Mouse (Mus musculus) gastrocnemius, adult 2 months (tissue): ENCODE measurements at regions not wholly inside any gene's neighbourhood (a gene's known extent, or its start where the extent isn't known, plus 50 kb on each side); places are given as distances from the start of the nearest gene placed in this dataset.

Experiments used
- DNase-seq: peaks from one replicate; pipeline ENCODE4 v3.0.0; 2022
- H3K27ac ChIP-seq: fragments of 200-600 bp; 2 replicates; pipeline ENCODE4 v1.8.1; 2022; ENCODE audit warnings: mild to moderate bottlenecking
- H3K4me3 ChIP-seq: fragments of 200-600 bp; 2 replicates; pipeline ENCODE4 v1.8.1; 2022; ENCODE audit warnings: mild to moderate bottlenecking, moderate library complexity
- CTCF ChIP-seq: fragments of 200-600 bp; IDR thresholded peaks from 2 replicates; pipeline ENCODE4 v1.8.1; 2022; ENCODE audit warnings: antibody characterized with exemption, mild to moderate bottlenecking, moderate library complexity
- intact Hi-C: fragments of 180-260 bp; cut with DNase I; formaldehyde crosslinking; loops from one replicate; pipeline ENCODE4 v1.15.1; 2025

DNA sequence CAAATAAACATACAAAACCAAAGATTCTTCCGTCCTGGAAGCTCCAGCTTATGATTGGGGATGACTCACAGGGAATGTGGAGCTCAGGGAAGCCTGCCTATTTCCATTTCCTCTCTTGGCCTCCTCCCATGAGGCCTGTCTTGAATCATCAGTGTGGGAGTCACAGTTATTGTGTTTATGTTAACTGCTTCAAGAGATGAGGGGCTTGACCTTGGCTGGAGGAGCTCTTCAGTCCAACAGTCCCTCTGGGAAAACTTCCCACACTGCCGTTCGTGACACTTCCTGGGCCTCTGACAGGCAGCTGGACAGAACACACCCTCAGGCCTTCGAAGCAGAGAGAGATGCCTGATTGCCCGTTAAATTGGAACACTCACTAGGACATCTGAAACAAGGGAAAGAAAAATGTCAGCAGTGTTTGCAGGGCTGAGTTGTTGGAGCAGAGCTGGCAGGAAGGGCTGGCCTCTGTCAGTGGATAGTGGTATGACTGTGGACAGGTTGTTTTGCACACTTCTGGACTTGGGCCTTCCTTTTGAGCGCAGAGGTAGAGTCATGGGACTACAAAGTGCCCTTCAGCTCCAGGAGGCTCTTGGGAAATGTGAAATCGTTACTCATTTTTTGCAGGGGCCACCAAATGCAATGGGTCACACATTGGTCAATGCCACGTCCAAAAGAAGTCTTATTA is 2105.5 kb upstream of the Lrrc6 start:
- intact Hi-C loops = no loop called here
- no peak overlapping the region for H3K4me3 ChIP-seq
- peak overlapping the region; percentile 24; the same call in 1 of the 2 replicates for H3K27ac ChIP-seq
- DNase-seq = peak; percentile 55
- no peak for TF ChIP-seq CTCF

DNA sequence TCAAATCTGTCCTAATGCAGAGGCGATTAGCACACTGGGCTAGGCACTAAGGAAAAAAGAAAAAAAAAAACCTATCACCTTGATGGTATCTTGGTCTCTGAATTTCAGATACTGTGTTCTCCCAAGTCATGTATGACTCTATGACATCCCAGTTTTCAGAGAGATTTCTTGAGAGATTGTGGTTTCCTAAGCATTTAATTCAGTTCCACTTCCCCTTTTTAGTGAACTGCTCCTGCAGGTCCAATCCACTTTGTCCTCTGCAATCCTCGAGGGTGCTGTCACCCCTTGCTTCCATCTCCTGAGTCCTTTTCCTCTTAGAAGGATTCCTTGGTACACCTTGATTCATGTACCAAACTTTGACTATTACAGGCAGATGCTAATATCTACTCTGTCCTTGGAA is 2104.8 kb upstream of the Lrrc6 start:
- no peak for TF ChIP-seq CTCF
- DNase-seq = no peak
- Histone ChIP-seq H3K27ac (0 out of 2 replicates have a peak overlapping the region, but pooled peaks have one; percentile 20), H3K4me3 (no peak overlapping the region)
- intact Hi-C loops = no loop called here

DNA sequence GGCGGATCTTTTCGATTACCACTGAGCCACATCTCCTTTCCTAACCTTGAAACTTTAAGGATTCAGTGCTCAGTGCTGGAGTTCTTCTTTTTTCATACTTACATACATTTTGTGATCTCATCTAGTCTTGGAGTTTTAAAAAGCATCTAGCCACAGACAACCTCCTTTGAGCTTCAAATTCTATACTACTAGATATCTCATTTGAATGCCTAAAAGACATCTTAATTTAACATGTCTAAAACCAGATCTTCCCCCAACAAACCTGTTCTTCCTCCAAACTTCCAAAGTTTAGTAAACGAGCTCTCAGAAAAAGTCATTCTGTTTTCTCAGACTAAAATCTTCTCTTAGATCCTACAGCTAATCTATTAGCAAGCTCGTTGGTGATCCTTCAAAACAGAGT is 2081.5 kb upstream of the Lrrc6 start:
- no peak for DNase-seq
- no peak for TF ChIP-seq CTCF
- Histone ChIP-seq H3K27ac (no peak overlapping the region), H3K4me3 (no peak overlapping the region)
- intact Hi-C loops = no loop called here

GRCm38 (mm10) chr15:68579486-68579885 is 2078.8 kb upstream of the Lrrc6 start:
- intact Hi-C loops = no loop called here
- Histone ChIP-seq H3K4me3 (no peak overlapping the region), H3K27ac (no peak overlapping the region)
- no peak for TF ChIP-seq CTCF
- no peak for DNase-seq

GRCm38 (mm10) chr15:68560654-68561053 is 2059.9 kb upstream of the Lrrc6 start:
- DNase-seq = no peak
- intact Hi-C loops = no loop called here
- H3K4me3 ChIP-seq = no peak overlapping the region
- H3K27ac ChIP-seq = no peak overlapping the region
- no peak for TF ChIP-seq CTCF

DNA sequence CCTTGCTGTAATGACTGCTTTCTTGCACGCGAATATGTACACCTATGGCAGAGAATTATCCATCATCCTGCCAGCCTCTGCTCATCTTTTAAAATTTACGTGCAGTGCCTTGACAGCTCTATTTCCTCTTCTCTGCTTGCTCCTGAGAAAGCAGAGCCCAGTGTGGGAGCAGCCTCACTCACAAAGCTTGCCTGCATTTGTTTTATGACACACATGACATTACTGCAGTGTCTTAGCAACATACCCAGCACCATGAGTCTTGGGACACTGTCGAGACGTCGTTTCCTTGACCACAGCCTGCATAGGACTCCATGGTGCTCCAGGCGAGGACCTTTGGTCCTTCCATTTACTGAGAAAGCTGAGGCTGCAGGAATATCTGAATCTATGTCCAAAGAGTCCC is 2055.4 kb upstream of the Lrrc6 start:
- no peak for TF ChIP-seq CTCF
- Histone ChIP-seq H3K27ac (no peak overlapping the region), H3K4me3 (no peak overlapping the region)
- no peak for DNase-seq
- intact Hi-C loops = no loop called here

DNA sequence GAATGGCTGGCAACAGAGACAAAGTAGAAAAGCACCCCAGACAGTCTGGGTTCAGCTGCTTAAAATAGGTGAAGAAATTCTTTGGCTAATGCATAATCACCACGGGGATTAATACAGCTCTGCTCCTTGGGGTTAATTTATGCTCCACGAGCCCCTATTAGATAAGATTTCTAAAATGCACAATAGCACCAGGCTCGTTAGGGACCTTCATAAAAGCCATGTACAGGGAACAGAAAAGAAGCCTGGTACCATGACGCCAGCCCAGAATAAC is 2035.3 kb upstream of the Lrrc6 start:
- intact Hi-C loops = no loop called here
- Histone ChIP-seq H3K4me3 (no peak overlapping the region), H3K27ac (no peak overlapping the region)
- TF ChIP-seq CTCF = no peak
- no peak for DNase-seq

DNA sequence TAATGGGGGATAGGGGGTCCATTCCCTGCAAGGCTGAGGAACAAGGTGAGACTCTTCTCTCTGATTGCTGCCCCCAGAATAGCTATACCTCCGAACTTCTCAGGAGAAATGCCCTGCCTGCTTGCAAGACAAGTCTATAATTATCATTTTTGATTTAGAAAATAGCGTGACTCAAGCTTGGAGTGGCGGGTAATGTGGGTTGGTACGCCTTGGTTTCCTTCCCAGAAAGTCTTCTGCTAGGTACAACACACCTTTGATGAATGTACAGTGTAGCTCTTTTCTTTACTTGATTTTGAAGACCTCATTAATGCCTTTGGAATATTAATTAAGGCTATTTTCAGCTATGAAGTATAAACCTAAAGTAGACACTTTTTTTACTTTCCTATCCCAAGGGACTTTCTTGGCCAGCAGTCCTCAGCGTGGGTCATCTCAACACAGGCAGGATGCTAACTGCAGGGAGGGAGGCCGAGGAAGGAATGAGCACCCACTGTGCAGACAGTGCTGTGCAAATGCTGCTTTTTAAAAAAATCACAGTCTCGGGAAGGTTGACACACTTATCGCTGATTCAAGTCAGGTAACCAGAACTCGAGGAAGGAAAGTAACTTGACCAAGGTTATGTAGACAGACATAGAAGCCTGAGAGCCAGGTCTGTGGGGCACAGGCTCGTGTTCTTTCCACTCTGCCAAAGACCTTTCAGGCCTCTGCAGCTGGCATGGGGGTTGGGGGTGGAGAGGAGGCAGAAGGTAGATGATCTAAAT is 2034.8 kb upstream of the Lrrc6 start:
- intact Hi-C loops = no loop called here
- no peak for DNase-seq
- Histone ChIP-seq H3K27ac (no peak overlapping the region), H3K4me3 (no peak overlapping the region)
- TF ChIP-seq CTCF = no peak

DNA sequence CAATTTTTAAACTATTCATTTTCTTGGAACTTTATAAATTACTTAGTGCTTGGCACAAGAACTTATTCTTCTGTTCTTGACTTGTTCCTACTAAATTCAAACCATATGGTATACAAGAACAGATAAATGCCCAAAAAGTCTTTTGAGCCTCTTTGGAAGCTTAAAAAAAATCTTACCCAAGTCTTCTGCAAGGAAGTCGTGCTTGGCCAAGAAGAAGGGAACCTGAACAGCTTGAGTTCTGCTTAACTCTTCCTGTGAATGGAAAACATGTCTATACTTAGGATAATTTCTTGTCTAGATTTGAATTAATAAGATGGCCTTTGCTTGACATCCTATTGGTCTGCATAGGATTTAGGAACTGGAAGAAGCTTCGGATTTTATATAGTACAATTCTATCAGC is 2020.0 kb upstream of the Lrrc6 start:
- no peak for TF ChIP-seq CTCF
- DNase-seq = no peak
- intact Hi-C loops = no loop called here
- Histone ChIP-seq H3K4me3 (no peak overlapping the region), H3K27ac (no peak overlapping the region)

GRCm38 (mm10) chr15:68512431-68512830 is 2011.7 kb upstream of the Lrrc6 start:
- intact Hi-C loops = no loop called here
- Histone ChIP-seq H3K27ac (no peak overlapping the region), H3K4me3 (no peak overlapping the region)
- DNase-seq = no peak
- TF ChIP-seq CTCF = no peak

GRCm38 (mm10) chr15:68508190-68508589 is 2007.5 kb upstream of the Lrrc6 start:
- Histone ChIP-seq H3K4me3 (no peak overlapping the region), H3K27ac (no peak overlapping the region)
- no peak for DNase-seq
- no peak for TF ChIP-seq CTCF
- intact Hi-C loops = no loop called here

- H3K27ac ChIP-seq = no peak overlapping the region
- intact Hi-C loops = no loop called here
- TF ChIP-seq CTCF = no peak
- DNase-seq = no peak
- no peak overlapping the region for H3K4me3 ChIP-seq
Observed at GRCm38 (mm10) chr15:68506093-68506492, 2005.4 kb upstream of the Lrrc6 start.

DNA sequence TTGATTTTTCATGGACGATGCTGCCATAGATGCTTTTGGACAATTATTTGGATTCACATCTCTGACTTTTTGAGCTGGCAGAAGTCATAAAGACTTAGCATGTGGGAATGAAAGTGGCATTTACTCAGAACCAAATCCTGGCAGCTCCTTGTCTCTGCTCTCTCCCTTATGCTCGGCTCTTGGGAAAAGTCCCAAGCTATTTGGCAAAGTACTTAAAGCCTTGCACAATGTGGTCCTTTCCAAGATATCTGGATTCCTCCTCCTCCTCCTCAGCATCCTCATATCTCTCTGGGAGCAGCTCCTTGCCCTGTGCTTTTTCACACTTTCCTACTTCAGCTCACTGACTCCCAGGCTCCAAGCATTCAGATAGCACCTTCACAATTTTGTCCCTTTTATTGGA is 1995.7 kb upstream of the Lrrc6 start:
- no peak overlapping the region for H3K4me3 ChIP-seq
- TF ChIP-seq CTCF = no peak
- intact Hi-C loops = no loop called here
- no peak for DNase-seq
- no peak overlapping the region for H3K27ac ChIP-seq

DNA sequence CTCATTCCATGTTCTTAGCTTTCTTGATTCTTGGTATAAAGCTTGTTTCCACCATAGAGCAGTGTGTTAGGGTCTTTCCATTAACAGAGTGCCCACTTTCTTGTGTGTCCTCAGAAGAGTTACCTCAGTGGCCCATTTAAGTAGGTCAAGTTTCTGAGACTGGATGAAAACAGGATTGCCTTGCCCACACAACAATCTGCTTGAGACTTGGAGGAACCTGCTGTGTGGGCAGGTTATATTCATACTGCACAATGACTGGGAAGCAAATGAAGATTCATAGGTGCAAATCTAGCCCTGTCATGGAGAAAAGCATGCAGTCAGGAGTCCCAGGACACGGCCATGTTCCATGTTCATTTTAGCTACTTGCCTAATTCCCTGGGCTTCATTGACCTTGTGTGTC is 1984.1 kb upstream of the Lrrc6 start:
- intact Hi-C loops = no loop called here
- no peak overlapping the region for H3K27ac ChIP-seq
- no peak for DNase-seq
- TF ChIP-seq CTCF = no peak
- H3K4me3 ChIP-seq = no peak overlapping the region
